Mouse (Mus musculus): Measurements from ENCODE around the gene Mcur1.

Mcur1 gene

GRCm38 (mm10) chr13:43530129-43530831 lies 29.7 kb downstream of the Mcur1 start:
- no peak for DNase-seq (ENCODE audit: extremely low spot score, low read depth, low spot score)

- no peak for DNase-seq (ENCODE audit: extremely low spot score, low read depth, low spot score)
These were observed 33.7 kb downstream of the Mcur1 start for GRCm38 (mm10) chr13:43526289-43526688.

DNA sequence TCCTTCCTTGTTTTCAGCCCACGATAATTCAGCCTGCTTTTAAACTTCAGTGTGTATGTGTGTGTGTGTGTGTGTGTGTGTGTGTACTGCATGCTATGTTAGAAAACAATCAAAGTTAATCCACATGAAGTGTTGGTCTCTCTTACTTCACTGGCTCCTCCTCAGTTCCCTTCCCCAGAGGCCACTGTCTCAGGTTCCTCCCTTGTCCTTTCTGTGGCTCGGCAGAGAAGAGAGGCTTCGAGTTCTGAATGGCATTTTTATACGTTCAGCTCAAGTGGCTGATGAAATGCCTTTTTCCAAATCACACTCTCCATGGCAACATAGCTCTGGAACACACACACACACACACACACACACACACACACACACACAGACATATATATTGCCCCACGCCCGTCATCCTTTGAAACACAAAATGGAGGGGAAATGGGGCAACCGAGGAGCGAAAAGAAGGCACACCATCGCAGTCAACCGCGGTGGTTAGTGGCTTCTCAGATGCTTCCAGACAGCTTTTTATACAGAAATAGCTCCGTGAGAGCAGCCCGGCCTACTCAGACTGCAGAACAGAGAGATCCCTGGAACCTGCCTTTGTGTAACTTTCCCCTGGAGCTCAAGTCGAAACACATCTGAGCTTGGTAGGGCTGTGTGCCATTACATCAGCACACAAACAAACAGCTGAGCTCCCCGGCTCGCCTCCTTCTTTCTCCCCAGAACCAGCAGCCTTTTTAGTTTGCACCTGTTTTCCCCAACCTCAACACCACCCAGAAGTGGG lies 34.4 kb downstream of the Mcur1 start:
- DNase-seq (ENCODE audit: extremely low spot score, low read depth, low spot score): no peak

- DNase-seq (ENCODE audit: extremely low spot score, low read depth, low spot score): no peak
These were observed 35.3 kb downstream of the Mcur1 start for GRCm38 (mm10) chr13:43524491-43525362.

GRCm38 (mm10) chr13:43523906-43524480 lies 36.0 kb downstream of the Mcur1 start:
- DNase-seq (ENCODE audit: extremely low spot score, low read depth, low spot score): no peak

GRCm38 (mm10) chr13:43521940-43522339 lies 38.1 kb downstream of the Mcur1 start:
- no peak for DNase-seq (ENCODE audit: extremely low spot score, low read depth, low spot score)

DNA sequence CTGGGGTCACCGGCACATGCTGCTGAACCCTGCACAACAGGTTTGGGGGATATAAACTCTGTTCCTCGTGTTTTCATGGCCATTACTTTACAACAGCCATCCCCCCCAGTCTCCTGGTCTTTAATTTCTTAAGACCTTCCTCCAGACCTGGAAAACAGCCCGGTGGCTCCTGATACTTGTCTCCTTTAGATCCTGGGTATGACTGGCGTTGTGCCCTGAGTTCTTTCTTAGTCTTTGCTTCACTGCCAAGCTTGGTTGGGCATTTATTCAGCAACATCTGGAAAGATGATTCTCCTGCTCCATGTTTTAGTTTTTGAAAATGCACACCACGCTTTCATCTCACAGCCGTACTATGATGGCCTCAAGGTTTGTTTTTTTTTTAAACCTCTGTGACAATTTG lies 40.7 kb downstream of the Mcur1 start:
- DNase-seq (ENCODE audit: extremely low spot score, low read depth, low spot score): no peak

DNA sequence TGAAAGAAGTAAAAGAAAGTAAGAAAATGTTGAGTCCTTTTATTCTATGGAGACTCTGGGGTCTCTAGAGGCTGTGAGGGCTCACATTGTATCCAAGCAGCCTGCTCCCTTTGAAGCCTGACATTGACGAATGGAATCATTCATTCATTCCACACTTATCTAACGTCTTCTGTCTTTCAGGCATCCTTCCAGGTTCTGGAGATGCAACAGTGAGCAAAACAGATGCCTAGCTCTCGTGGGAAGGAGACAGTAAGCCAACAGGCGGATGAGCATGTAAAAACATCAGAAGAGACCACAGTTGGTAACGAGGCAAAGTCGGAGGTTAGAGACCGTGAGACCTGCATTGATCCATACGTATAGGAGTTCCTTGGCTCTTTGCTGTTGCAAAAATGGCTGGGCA lies 42.6 kb downstream of the Mcur1 start:
- DNase-seq (ENCODE audit: extremely low spot score, low read depth, low spot score): no peak

GRCm38 (mm10) chr13:43516931-43517330 lies 43.1 kb downstream of the Mcur1 start:
- DNase-seq (ENCODE audit: extremely low spot score, low read depth, low spot score): no peak

DNA sequence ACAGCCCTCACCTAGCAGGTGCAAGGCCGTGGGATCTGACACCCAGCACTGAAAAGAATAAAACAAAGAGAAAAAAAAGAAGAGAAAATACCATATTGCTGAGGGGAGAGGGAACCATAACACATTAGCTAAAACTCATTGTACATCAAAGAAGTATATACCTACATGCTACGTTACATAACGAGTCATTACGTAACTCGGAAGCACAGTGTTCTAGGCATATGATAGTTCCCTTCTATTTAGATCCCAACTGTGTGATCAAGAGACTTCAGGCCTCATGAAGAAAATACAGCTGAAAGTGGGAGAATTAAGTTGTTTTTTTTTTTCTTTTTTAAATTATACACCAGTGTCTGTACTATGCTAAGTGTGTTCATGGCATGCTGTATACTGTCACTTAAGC lies 43.9 kb downstream of the Mcur1 start:
- DNase-seq (ENCODE audit: extremely low spot score, low read depth, low spot score): no peak

- no peak for DNase-seq (ENCODE audit: extremely low spot score, low read depth, low spot score)
These were observed 45.0 kb downstream of the Mcur1 start for GRCm38 (mm10) chr13:43514950-43515358.

DNA sequence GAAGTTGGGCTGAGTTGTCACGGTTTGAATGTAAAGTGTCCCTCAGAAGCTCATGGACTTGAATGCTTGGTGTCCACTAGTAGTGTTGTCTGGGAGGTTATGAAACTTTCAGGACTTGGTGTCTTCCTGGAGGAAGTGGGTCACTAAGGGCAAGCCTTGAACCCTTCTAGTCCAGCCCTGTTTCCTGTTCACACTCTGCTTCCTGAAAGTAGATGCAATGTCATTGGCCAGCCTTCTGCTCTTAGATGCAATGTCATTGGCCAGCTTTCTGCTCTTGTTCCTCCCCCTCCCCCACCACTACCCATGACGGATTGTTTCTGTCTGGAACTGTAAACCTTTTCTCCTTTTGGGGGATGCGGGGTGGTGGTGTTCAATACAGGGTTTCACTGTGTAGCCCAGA lies 47.3 kb downstream of the Mcur1 start:
- no peak for DNase-seq (ENCODE audit: extremely low spot score, low read depth, low spot score)

DNA sequence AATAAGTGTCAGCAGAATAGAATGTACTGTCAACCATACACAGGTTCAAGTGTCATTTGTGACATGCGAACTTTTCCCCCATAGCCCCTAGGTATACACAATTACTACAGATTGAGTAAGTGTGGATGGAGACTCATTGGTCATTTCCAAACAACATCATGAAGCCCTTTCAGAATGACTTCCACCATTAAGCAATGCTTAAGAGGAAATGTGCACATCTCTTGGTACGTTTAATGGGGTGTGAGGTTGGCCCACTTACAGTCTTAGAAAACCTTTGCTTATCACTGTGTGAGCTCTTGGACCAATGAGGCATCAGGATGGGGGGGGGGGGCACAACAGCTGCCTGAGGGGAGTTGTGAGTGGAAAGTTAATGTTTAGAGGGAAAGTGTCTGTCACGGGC lies 54.2 kb downstream of the Mcur1 start:
- DNase-seq (ENCODE audit: extremely low spot score, low read depth, low spot score): no peak

- no peak for DNase-seq (ENCODE audit: extremely low spot score, low read depth, low spot score)
These were observed 56.6 kb downstream of the Mcur1 start for GRCm38 (mm10) chr13:43503395-43503850.

- DNase-seq (ENCODE audit: extremely low spot score, low read depth, low spot score): no peak
These were observed 58.4 kb downstream of the Mcur1 start for GRCm38 (mm10) chr13:43501601-43502000.

GRCm38 (mm10) chr13:43500483-43500850 lies 59.5 kb downstream of the Mcur1 start:
- no peak for DNase-seq (ENCODE audit: extremely low spot score, low read depth, low spot score)

- DNase-seq (ENCODE audit: extremely low spot score, low read depth, low spot score): no peak
These were observed 60.1 kb downstream of the Mcur1 start for GRCm38 (mm10) chr13:43499731-43500482.

DNA sequence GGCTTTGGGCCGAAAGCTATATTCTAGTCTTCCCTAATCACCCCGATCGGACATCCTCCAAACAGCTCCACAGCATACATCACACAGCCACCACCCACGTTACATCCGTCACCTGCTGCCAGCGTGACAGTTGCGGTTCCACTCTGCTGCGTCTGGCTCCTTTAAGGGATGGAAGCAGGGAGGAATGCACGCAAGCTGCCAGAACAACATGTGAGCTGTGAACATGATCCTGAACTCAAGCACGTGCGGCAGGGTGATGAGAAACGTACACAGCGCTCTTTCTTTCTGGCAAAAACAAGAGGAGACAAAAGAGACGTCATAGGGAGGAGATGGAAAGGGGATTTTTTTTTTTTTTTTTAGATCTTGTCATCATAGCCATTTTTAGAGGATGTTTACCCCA lies 61.1 kb downstream of the Mcur1 start:
- DNase-seq (ENCODE audit: extremely low spot score, low read depth, low spot score): no peak

- no peak for DNase-seq (ENCODE audit: extremely low spot score, low read depth, low spot score)
These were observed 62.2 kb downstream of the Mcur1 start for GRCm38 (mm10) chr13:43497769-43498168.

- DNase-seq (ENCODE audit: extremely low spot score, low read depth, low spot score): no peak
These were observed 63.3 kb downstream of the Mcur1 start for GRCm38 (mm10) chr13:43496660-43497059.

All from hindlimb bud, embryonic 11.5 days (tissue).